Mouse (Mus musculus): Measurements from ENCODE around the gene Fhl4.

Gene Fhl4

DNA sequence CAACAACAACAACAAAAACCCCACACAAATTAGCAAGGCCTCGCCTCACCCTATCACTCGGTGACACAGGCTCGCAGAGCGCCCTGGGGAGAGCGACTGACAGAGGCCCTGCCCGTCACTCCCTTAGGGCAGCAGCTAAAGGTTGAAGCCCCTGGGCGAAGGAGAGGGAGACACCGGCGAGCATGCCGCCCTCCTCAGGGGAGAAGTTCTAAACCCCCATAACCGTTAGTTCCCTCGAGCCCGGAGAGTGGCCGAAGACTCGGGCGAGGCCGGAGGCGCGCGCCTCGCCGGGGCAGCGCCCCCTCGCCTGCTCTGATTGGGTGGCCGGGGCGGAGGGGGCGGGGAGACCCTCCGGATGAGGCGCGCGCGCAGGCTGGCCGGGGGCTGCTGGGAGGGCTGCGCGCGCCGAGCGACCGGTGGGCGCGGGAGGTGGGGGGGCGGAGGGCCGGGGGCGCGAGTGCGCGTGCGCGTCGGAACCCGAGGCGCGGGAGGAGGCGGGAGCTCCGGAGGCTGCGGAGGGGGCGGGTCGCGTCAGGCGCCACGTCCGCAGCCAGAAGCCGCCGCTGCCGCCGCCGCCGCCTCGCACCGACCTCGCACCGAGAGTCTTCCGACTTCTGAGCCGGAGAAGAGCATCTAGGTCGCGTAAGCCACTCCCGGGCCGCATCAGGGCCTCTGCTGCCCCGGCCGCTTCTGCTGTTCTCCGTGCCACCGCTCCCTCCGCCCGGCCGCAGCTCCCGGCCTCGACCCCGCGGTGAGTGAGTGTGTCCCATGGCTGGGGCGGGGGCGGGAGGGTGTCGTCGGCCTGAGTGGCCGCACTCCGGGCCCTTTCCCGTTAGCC lies at the start of gene Fhl4, which contains the start of gene Tmem263:
Gene Fhl4, minus strand, starts transcription at position 249 of the 838 bp plus-strand sequence.
Gene Tmem263, plus strand, starts transcription at position 381 of the 838 bp plus-strand sequence.
- DNase-seq, result peak; percentile 78 to 91

DNA sequence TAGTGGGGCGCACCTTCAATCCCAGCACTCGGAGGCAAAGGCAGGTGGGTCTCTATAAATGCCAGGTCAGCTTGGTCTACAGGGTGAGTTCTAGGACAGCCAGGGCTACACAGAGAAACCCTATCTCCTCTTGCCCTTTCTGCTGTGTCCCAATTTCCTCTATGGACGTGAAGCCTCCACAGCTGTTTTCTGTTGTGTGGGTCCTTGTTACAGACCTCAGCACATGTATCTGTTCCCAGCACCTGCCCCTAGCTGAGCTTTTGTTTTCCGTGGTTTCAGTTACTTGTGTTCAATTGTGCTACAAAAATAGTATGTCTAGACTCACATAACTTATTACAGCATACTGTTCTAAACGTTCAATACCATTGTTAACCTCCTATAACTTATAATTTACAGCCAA lies 46.9 kb upstream of the Fhl4 start:
- DNase-seq, result no peak

GRCm38 (mm10) chr10:85146282-85146681 lies 44.0 kb upstream of the Fhl4 start:
- DNase-seq, result no peak

DNA sequence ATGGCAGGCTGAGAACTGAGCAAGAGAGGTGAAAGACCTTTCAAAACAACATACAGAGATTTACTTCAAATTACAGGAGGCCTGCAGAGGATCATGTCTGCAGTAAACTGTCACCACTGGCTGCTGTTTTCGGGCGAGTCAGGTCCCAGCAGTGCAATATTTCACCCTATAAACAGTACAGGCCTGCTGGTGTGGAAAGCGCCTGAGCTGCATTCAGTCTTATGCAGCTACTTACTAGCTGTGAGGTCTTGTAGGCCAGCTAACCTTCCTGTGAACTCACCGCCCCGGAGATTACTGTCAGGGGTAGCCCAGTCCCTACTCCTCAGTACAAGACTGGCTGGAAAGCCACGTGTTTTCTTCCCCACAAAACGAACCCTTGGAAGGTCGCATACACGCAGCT lies 39.2 kb upstream of the Fhl4 start:
- no peak for DNase-seq

DNA sequence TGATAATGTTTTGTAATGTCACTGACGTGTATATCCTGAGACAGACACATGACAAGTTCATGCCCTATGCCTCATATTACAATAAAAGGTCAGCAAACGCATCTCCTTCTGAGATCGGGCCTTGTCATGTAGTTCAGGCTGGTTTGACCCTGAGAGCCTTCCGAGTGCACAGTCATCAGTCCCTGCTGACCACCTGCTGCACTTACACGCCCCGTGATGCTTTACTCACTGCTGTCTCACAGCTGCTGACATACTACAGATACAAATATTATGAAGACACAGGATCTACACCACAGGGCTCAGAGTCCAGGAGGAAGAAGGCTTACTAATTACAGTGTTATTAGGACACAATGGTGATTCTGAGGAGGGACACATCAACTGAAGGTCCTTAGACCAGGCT lies 34.3 kb upstream of the Fhl4 start:
- no peak for DNase-seq

DNA sequence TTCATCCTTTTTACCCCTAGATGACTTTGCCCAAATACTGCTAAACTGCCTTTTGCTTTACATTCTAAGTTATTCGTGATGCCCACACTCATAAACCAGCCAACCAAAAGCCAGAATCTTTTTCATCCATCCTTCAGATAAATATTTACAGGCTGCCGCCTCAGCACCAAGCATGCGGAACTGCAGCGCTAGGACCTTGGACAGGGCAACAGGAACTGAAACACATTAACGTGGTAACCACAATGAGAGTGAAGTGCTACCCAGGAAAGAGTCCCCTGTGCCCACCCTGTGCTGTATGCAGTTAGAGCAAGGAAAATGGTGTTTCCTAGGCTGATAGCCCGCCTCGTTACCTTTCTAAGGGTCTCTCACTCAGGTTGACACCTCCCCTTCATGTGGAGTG lies 26.2 kb upstream of the Fhl4 start:
- DNase-seq, result peak; percentile 54 to 70

DNA sequence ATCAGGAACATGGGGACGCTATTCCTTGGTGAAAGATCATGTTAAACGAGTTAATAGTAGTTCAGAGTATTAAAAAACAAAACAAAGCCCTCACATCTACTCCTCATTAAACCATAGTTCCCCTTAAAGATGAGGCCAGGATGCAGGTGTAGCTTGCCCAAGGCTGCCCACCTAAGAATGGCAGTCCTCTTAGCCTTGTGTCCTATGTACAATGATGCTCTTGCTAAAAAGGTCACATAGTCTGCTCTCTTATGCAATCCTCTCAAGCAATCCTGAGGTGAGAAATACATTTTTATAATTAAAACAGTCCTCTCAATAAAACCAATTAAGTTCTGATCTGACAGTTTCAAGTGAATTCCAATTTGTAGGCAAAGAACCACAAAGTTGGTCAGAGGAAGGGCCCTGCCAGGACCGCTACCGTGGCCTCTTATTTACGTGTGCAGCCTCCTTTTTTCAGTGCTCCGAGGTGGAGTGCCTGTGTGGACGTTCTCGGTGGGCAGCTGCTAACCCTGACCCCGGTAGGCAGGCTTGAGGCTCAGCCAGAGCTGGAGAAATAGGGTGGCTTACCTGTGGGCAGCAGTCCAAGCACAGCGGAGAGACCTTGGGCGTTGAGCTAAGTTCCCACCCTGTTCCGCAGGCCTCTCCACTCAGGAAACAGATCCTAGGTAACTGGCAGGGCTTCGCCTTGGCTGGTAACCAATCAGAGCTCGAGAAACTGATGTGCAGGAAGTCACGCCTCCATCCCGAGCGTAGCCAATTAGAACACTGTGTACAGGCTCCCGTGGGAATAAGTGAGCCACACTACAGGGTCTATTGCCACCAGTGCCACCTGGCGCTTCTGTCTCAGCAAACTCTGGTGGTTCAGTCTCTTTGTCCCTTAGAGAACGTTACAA lies 25.3 kb upstream of the Fhl4 start, which contains the start of gene Mterf2:
Gene Mterf2, minus strand, starts transcription at position 633 of the 893 bp plus-strand sequence.
- DNase-seq, result peak; percentile 97 to 98

DNA sequence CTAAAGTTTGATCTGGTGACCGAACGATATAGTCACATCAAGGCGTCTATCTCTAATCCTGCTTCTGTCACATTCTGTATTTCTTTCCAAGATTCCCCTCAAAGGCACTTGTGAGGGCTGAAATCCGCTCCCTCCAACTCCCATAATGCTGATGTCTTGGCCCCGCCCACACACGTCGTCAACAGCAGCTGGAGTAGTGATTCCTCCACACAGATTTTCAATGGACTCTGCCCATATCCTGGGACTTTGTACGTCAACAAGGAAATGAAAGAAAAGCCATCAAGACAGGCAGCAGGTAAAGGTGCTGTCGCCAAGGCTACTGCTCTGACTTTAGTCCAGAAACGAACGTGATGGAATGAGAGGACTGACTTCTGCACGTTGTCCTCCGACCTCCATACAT lies 22.9 kb upstream of the Fhl4 start:
- no peak for DNase-seq

GRCm38 (mm10) chr10:85114409-85114808 lies 12.1 kb upstream of the Fhl4 start:
- no peak for DNase-seq

GRCm38 (mm10) chr10:85103085-85103885 lies 990 bp upstream of the Fhl4 start:
- DNase-seq, result peak; percentile 21 to 54

DNA sequence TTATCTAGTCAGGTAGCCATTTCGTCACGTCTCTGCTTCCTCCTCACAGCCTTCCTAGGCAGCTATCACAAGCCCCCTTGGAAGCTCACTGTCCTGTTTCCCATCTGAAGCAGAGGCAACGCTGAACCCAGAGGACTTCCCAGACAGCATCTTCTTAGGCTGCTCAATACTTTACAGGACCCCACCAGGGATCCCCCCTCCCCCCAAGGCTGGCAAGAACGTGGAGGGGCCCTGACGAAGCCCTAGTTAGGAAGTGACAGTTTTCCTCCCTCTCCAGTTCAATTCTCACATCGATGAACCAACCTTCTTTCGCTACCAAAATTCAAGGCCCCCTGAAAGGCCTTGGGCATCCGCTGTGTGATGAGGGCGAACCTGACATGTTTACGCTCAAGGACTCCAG lies 454 bp downstream of the Fhl4 start:
- DNase-seq, result peak in 1 of 2 experiments; percentile 2

DNA sequence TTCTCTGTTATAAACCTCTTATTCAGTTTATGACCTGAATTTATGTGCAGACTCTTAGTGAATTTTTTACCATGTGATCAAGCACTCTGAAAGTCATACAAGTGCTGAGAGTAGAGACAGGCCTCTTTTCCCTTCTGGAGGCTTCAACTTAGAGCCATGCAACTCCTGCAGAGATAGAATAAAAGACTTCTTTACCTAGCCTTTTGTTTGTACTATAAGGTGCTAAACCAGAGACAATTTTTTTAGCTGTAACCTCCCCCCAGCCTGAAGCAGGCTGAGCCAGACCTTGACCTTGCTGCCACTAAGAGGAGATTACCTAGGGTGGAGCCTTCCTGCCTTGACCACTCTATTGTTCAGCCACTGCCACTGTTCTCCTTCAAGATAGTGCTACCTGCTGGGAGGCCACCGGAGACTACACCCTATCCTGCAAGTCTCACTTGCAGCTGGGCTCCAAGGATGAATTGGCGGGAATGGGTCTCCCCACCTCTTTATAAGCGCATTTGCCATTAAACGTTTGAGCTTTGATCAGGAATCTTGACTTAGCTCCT lies 30.6 kb downstream of the Fhl4 start:
- no peak for DNase-seq

DNA sequence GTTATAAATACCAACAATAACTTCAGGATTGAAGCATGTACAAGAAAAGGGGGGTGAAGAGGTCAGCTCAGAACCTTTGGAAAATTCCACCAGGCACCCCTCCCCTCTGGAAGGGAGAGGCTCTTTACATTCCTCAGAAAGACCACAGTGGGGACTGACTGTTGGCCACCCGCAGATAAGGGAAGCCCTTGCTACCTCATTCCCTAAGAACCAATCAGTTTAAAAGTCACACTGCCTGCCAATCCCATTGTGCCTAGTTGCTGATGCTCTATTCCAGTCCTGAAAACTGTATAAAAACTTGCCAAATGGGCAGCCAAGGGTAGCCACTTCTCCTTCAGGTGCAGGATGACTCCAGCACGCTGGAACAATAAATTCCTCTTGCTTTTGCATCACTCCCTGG lies 47.4 kb downstream of the Fhl4 start:
- DNase-seq, result no peak

GRCm38 (mm10) chr10:85052451-85052850 lies 49.8 kb downstream of the Fhl4 start:
- DNase-seq, result no peak

GRCm38 (mm10) chr10:85050668-85051208 lies 51.6 kb downstream of the Fhl4 start:
- no peak for DNase-seq

DNA sequence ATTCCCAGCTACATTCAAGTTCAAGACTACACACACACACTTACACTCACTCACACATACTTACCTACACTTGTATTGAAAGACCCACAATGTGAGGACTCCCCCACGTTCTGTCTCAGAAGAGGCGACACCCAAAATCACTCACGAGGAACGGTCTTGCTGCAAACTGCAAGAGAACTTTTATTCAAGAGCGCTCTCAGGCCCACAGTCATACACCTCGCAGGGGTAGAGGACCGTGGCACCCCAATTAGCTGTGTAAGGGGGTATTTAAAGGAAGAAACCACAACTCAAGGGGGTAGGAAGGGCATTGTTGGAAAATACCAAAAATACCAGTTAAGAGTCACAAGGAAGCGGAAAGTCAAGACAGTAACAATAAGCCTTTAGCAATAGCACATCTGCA lies 54.3 kb downstream of the Fhl4 start:
- DNase-seq, result no peak

- DNase-seq, result peak in 1 of 2 experiments; percentile 52
Observed at GRCm38 (mm10) chr10:85046585-85046984, 55.7 kb downstream of the Fhl4 start.
